Mouse (Mus musculus) C2C12 (cell line): Measurements from ENCODE around the gene Arl6ip5. TPM values are rescaled to one million over a fixed set of nuclear protein-coding genes. Genes with fewer than 3 reads are reported as not detected.

Source experiments
- H3K27me3 ChIP-seq: one replicate; pipeline ENCODE4 v1.6.1; 2011; ENCODE audit not compliant: control insufficient read depth, insufficient read depth, insufficient read length
- H3K36me3 ChIP-seq: one replicate; pipeline ENCODE4 v1.6.1; 2011; ENCODE audit not compliant: control insufficient read depth, insufficient read depth
- H3K4me3 ChIP-seq: one replicate; pipeline ENCODE4 v1.5.1; 2011; ENCODE audit warnings: mild to moderate bottlenecking, control low read depth; ENCODE audit not compliant: poor library complexity, insufficient read depth, severe bottlenecking
- H3K79me2 ChIP-seq: one replicate; pipeline ENCODE4 v1.6.1; 2011; ENCODE audit not compliant: control insufficient read depth, insufficient read depth
- H3K79me3 ChIP-seq: one replicate; pipeline ENCODE4 v1.6.1; 2011; ENCODE audit warnings: low read depth, control low read depth
- H3ac ChIP-seq: one replicate; pipeline ENCODE3; 2011; ENCODE audit warnings: low read depth; ENCODE audit not compliant: control insufficient read depth, insufficient read length
- CEBPB ChIP-seq: IDR thresholded peaks from one replicate; pipeline ENCODE4 v1.6.1; 2011; ENCODE audit warnings: low read depth, mild to moderate bottlenecking, control low read depth, moderate library complexity
- CTCF ChIP-seq: IDR thresholded peaks from one replicate; pipeline ENCODE4 v1.5.1; 2011; ENCODE audit not compliant: control insufficient read depth, insufficient read depth, insufficient read length
- FOSL1 ChIP-seq: IDR thresholded peaks from one replicate; pipeline ENCODE4 v1.8.0; 2011; ENCODE audit warnings: mild to moderate bottlenecking, low read length; ENCODE audit not compliant: poor library complexity, insufficient read depth, severe bottlenecking
- MAX ChIP-seq: IDR thresholded peaks from one replicate; pipeline ENCODE4 v1.6.1; 2011; ENCODE audit warnings: mild to moderate bottlenecking, control low read depth
- MYOD1 ChIP-seq: IDR thresholded peaks from one replicate; pipeline ENCODE4 v1.6.1; 2011; ENCODE audit warnings: low read depth; ENCODE audit not compliant: control insufficient read depth, insufficient read length
- MYOG ChIP-seq: IDR thresholded peaks from one replicate; pipeline ENCODE4 v1.6.1; 2011; ENCODE audit not compliant: control insufficient read depth, insufficient read length; ENCODE audit errors: extremely low read depth
- USF1 ChIP-seq: IDR thresholded peaks from one replicate; pipeline ENCODE4 v1.6.1; 2011; ENCODE audit warnings: low read depth, mild to moderate bottlenecking, control low read depth, moderate library complexity
- long read RNA-seq, 2 experiments: library from polyadenylated mRNA; unstranded; transcript quantifications; one replicate each; pipeline ENCODE4 v2.0.0; 2019 to 2020
- polyA plus RNA-seq: library from polyadenylated mRNA; unstranded; fragments of >200 nt; fragmentation: generic; extraction: Trizol; gene quantifications from one replicate; pipeline ENCODE4 v1.2.1, GENCODE M21; 2012; ENCODE audit warnings: missing spikeins

The Arl6ip5 gene
- 298 TPM for polyA plus RNA-seq
- long read RNA-seq, experiment 1, transcript Arl6ip5-201 (3 exons, 1,442 nt): major isoform, 126 of 138 reads
- long read RNA-seq, experiment 1, partial matches to known transcripts: 2 of 138 reads
- long read RNA-seq, experiment 1, other reads (novel, unspliced or antisense): 10 of 138 reads
- long read RNA-seq, experiment 2, transcript Arl6ip5-201 (3 exons, 1,442 nt): major isoform, 185 of 192 reads
- long read RNA-seq, experiment 2, partial matches to known transcripts: 0 of 192 reads
- long read RNA-seq, experiment 2, other reads (novel, unspliced or antisense): 7 of 192 reads

GRCm38 (mm10) chr6:97210191-97210961, at the start of gene Arl6ip5:
Arl6ip5 (plus strand) TSS chr6:97210689.
- H3K36me3 ChIP-seq: peaks cover 22% of the 10 kb centered on the region

GRCm38 (mm10) chr6:97175716-97176115, 34.8 kb upstream of the Arl6ip5 start:
- peaks cover 48% of the 10 kb centered on the region for H3K36me3 ChIP-seq

More at GRCm38 (mm10) chr6:97210191-97210961, at the start of gene Arl6ip5:
- H3K4me3 ChIP-seq: peak within 1 kb of the TSS; percentile 92
- H3K79me3 ChIP-seq: peaks cover 38% of the 10 kb centered on the region
- no peaks in the 10 kb centered on the region for H3K27me3 ChIP-seq
- peak within 1 kb of the TSS; percentile 86 for H3ac ChIP-seq
- TF ChIP-seq FOSL1: no peak
- TF ChIP-seq CEBPB: peak; percentile 43
- TF ChIP-seq MAX: peak; percentile 20
- TF ChIP-seq MYOD1: peak; percentile 39
- TF ChIP-seq CTCF: no peak
- H3K79me2 ChIP-seq: peaks cover 48% of the 10 kb centered on the region

GRCm38 (mm10) chr6:97178491-97179366, 31.8 kb upstream of the Arl6ip5 start, which contains the start of gene Tmf1:
Tmf1 (minus strand) TSS chr6:97179122.
- Histone ChIP-seq H3K4me3 (peak within 1 kb of the TSS; percentile 76), H3K36me3 (peaks cover 35% of the 10 kb centered on the region), H3ac (peak within 1 kb of the TSS; percentile 72)

More at GRCm38 (mm10) chr6:97175716-97176115, 34.8 kb upstream of the Arl6ip5 start:
- no peak overlapping the region for H3ac ChIP-seq
- no peak for TF ChIP-seq USF1
- TF ChIP-seq FOSL1: no peak
- TF ChIP-seq CTCF: no peak
- no peak for TF ChIP-seq MAX
- TF ChIP-seq MYOD1: no peak
- no peak for TF ChIP-seq CEBPB
- no peak for TF ChIP-seq MYOG
- H3K27me3 ChIP-seq: no peaks in the 10 kb centered on the region
- no peak overlapping the region for H3K4me3 ChIP-seq
- peaks cover 59% of the 10 kb centered on the region for H3K79me2 ChIP-seq
- H3K79me3 ChIP-seq: peaks cover 47% of the 10 kb centered on the region

GRCm38 (mm10) chr6:97179367-97179828, 31.1 kb upstream of the Arl6ip5 start:
- no peak for TF ChIP-seq CEBPB
- no peak for TF ChIP-seq MYOD1
- TF ChIP-seq FOSL1: no peak
- TF ChIP-seq USF1: peak; percentile 17
- Histone ChIP-seq H3K79me2 (peaks cover 45% of the 10 kb centered on the region), H3K27me3 (no peaks in the 10 kb centered on the region), H3K4me3 (peak overlapping the region; percentile 76), H3K36me3 (peaks cover 35% of the 10 kb centered on the region), H3K79me3 (peaks cover 38% of the 10 kb centered on the region), H3ac (peak overlapping the region; percentile 72)

More at GRCm38 (mm10) chr6:97178491-97179366, 31.8 kb upstream of the Arl6ip5 start, which contains the start of gene Tmf1:
- Histone ChIP-seq H3K79me3 (peaks cover 45% of the 10 kb centered on the region), H3K27me3 (no peaks in the 10 kb centered on the region), H3K79me2 (peaks cover 51% of the 10 kb centered on the region)
- TF ChIP-seq MAX (peak; percentile 47), MYOD1 (no peak)

GRCm38 (mm10) chr6:97200437-97200836, 10.1 kb upstream of the Arl6ip5 start:
- TF ChIP-seq MAX (no peak), CTCF (no peak), MYOD1 (no peak), MYOG (no peak)

More at GRCm38 (mm10) chr6:97200437-97200836, 10.1 kb upstream of the Arl6ip5 start:
- Histone ChIP-seq H3ac (no peak overlapping the region), H3K4me3 (no peak overlapping the region), H3K36me3 (peaks cover 67% of the 10 kb centered on the region), H3K27me3 (no peaks in the 10 kb centered on the region), H3K79me2 (peaks cover 79% of the 10 kb centered on the region), H3K79me3 (peaks cover 68% of the 10 kb centered on the region)
